Mouse (Mus musculus) megakaryocyte-erythroid progenitor cell, adult 5-6 weeks (primary cell): ENCODE data around the gene Tgfbr3. TPM values are rescaled to one million over a fixed set of nuclear protein-coding genes. Genes with fewer than 3 reads are reported as not detected.

Source experiments
- ATAC-seq: replicated peaks from 2 replicates; pipeline ENCODE4 v1.8.0; 2016; ENCODE audit warnings: mild to moderate bottlenecking, inconsistent platforms; ENCODE audit not compliant: severe bottlenecking, poor library complexity, low FRiP score, low TSS enrichment
- total RNA-seq, 2 experiments: library from RNA; stranded (forward) in 1 of 2; stranded (reverse) in 1 of 2; fragments of 200-1000, 215-1000 nt in 1 of 2; fragments of >200 nt in 1 of 2; fragmentation: Nextera tagmentation in 1 of 2; gene quantifications; 2 replicates each; pipeline ENCODE4 v1.2.3; 2014 to 2017

Gene Tgfbr3
- total RNA-seq, 2 experiments from 2014 or later: 25.6 to 28.8 TPM

DNA sequence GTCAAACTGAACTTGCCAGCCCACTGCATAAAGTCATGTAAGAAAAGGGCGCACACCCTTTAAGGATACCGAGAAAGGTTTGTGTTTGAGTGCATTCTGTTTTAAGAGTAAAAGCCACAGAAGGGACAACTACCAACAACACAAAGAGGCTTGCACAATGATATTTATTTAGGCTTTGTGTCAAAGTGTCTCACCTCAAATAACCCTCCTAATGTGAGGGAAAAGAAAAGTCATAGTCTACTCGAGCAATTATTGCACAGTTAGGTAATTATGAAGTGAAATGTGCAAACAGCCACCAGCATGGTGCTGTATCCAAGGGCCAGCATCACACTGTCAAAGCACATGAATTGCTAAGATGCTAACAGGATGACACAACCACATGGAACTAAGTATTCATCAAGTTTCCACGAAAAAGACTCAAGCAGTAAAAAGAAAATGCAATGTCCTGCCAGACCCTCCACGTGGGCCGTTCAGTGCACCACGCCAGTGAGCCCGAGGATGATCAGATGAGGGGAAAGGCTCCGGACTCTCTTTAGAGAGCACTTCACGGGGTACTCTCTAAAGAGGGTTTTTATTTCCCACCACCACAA lies 5.4 kb downstream of the Tgfbr3 start:
- ATAC-seq: no peak

GRCm38 (mm10) chr5:107282561-107283307 lies 6.7 kb downstream of the Tgfbr3 start:
- no peak for ATAC-seq

- no peak for ATAC-seq
These were observed 10.2 kb downstream of the Tgfbr3 start for GRCm38 (mm10) chr5:107279263-107279662.

- ATAC-seq: no peak
These were observed 13.2 kb downstream of the Tgfbr3 start for GRCm38 (mm10) chr5:107276186-107276585.

- no peak for ATAC-seq
These were observed 17.0 kb downstream of the Tgfbr3 start for GRCm38 (mm10) chr5:107272252-107273028.

DNA sequence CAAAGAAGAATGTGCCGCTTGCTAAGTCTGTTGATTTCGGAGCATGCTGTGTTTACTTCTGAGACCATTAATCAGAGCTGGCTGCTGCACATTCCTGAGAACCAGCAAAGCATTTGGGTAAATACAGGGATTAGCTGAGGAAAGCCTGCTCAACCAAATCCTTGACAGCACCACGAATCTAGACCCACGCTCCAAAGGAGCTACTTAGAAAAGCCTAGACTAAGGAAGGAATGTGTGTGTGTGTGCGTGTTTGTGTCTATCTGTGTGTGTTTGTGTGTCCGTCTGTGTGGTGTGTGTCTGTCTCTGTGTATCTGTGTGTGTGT lies 20.5 kb downstream of the Tgfbr3 start:
- no peak for ATAC-seq

GRCm38 (mm10) chr5:107268121-107269005 lies 21.1 kb downstream of the Tgfbr3 start:
- ATAC-seq: no peak

GRCm38 (mm10) chr5:107266566-107266965 lies 22.9 kb downstream of the Tgfbr3 start:
- no peak for ATAC-seq

- peak; percentile 36; the same call in 1 of the 2 replicates for ATAC-seq
These were observed 24.7 kb downstream of the Tgfbr3 start for GRCm38 (mm10) chr5:107264426-107265360.

DNA sequence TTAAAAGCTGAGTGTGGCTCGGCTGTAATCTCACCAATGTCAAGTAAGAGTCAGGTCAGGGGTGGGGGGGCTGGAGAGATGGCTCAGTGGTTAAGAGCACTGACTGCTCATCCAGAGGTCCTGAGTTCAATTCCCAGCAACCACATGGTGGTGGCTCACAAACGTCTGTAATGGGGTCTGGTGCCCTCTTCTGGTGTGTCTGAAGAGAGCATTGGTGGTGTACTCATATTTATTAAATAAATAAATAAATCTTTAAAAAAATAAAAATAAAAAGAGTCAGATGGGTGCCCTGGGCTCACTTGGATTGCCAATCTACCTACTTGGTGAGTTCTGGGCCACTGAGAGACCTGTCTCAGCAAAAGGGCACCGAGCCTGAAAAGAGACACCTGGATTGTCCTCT lies 25.6 kb downstream of the Tgfbr3 start:
- ATAC-seq: no peak

GRCm38 (mm10) chr5:107261930-107262329 lies 27.5 kb downstream of the Tgfbr3 start:
- no peak for ATAC-seq

DNA sequence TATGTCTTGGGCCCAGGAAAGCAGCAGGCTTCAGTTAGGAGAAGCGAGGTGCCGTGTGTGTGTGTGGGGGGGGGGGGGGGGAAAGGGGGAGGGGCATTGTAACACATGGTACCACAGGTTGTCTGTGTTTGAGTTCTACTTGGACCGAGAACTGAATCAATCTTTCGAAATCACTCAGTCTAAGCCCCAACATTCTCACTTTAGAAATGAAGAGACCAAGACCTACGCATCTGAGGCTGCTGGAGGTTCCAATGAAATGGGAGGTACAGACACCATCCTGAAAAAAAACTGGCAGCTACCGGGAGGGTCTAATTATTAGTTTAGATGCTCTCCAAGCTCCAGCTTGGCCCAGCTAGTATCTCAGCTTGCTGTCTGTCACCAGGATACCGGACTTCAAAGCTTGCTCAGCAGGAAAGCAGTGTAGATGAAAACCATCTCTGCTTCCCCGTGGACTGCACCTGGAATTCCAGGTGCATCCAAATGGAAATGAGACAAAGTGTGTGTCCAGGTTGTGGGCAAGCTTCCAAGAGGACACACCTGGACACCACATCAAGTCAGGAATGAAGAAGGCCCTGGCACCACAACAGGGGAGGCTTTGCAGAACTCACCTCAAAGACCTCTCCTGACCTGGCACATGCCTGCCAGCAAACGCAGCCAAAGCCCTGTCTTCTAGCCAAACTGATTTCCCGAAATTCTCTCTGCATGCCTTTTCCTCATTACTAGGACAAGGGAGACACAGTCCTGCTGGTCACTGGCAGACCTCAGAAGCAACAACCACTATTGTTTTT lies 28.5 kb downstream of the Tgfbr3 start:
- ATAC-seq: no peak

GRCm38 (mm10) chr5:107259487-107260040 lies 29.9 kb downstream of the Tgfbr3 start:
- peak; percentile 96 for ATAC-seq

DNA sequence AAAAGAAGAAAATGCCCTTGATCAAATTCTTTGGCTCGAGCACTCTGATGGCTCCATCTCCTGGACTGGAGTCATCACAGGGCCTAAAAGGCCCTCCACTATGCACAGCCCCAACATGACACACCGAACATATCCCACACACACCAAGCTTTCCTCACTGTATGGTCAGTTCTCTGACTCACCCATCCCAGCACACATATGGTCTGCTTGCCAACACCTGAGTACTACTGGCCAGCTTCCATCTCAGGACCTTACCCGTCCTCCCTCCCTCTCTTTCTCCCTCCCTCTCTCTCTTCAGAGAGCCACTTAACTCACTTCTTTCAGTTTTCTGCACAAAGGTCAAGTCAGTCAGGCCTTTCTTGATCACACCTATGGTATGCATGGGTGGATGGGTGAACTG lies 36.0 kb downstream of the Tgfbr3 start:
- ATAC-seq: no peak

DNA sequence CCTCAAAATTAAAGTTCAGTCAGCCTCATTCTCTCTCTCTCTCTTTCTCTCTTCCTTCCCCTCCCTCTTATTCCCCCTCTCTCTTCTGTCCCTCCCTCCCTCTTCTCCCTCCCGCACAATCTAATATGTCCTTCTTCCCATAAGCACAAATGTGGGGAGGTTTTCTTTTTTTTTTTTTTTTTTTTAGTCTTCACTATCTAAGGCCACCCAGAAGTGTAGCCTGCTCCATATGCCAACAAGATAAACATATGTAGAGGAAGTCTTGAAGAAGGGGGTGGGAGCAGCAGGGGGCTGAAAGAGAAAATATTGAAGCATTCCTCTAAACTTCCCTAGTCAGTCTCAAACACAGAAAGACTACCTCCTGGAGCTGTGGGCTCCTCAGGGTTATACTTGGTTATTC lies 37.0 kb downstream of the Tgfbr3 start:
- peak; percentile 78 for ATAC-seq

DNA sequence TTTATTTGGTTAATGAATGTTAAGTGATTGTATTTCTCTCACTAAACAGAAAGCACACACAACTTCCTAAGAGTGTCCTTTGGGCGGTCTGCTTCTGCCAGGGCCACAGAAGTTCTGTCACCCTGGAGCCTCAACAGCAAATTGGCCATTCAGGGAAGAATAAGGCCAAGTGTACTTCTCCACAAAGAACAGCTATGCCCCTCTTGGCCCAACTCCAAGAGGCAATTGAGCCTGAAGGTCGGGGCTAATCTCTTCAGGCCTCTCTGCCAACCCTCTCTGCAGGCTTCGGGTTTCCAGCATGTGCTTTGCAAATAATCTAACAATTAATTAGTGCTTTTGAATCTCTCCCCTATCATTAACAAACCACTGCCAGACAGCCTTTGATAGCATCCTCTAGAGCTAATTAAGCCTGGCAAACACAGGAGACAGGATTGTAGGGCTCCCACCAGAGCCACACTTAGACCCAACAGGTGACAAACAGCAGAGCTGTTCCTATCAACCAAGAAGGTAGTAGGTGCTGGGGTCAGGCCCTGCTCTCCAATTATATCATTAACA lies 37.6 kb downstream of the Tgfbr3 start:
- peak; percentile 65 for ATAC-seq

DNA sequence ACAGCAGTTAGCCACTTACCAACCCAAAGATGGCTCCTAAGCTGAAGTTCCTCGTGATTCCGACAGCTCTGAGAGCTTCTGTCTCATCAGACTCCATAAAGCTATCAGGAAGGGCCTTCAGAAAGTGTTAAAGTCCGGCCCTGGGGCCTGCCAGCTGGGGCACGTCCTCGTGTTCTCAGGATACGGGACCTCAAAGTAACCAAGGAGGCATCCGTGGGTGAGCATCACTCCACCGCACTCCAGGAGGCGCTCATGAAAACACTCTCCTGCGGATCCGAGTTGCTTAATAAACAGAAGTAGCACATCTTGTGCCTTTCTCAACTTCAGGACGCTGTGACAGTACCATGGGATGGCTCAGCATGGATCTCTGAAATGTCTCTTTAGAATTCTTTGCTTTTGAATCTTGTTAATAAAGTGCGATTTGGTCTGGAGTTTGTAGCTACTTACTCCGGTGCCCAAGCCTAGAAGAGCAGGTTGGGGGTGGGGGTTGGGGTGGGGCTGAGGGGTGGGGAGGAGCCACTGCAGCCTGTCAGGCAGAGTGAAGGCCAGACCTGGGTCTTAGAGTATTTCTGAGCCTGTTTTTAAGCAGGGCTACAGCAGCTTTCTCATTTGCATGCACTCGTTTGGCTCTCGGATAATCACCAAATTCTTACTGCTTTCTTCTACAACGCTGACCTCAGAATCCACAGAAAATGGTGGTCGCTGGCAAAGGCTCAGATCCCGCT lies 38.7 kb downstream of the Tgfbr3 start:
- no peak for ATAC-seq
